Mouse (Mus musculus) liver, embryonic 16.5 days (tissue): ENCODE measurements around the gene Khdrbs1. TPM values are rescaled to one million over a fixed set of nuclear protein-coding genes. Genes with fewer than 3 reads are reported as not detected.

ENCODE experiments used
- ATAC-seq: fragments of 200-750 bp; cut with Nextera tagmentation; 2 replicates; pipeline ENCODE4 v1.8.0; 2017; ENCODE audit warnings: low read depth, mild to moderate bottlenecking, moderate number of reproducible peaks, moderate library complexity
- H3K27ac ChIP-seq: fragments of 300-500 bp; sonication (generic); 2 replicates; pipeline ENCODE4 v1.5.1; 2014; ENCODE audit warnings: mild to moderate bottlenecking, low read length
- H3K27me3 ChIP-seq: fragments of 300-500 bp; sonication (generic); 2 replicates; pipeline ENCODE4 v1.6.1; 2014; ENCODE audit warnings: low read depth, low read length, mixed read lengths; ENCODE audit not compliant: control insufficient read depth, insufficient read depth
- H3K36me3 ChIP-seq: fragments of 300-500 bp; sonication (generic); 2 replicates; pipeline ENCODE4 v1.6.1; 2014; ENCODE audit warnings: mild to moderate bottlenecking; ENCODE audit not compliant: control insufficient read depth, insufficient read depth
- H3K4me1 ChIP-seq: fragments of 300-500 bp; sonication (generic); 2 replicates; pipeline ENCODE4 v1.6.1; 2014; ENCODE audit warnings: low read depth, low read length, mixed read lengths; ENCODE audit not compliant: control insufficient read depth
- H3K4me2 ChIP-seq: fragments of 300-500 bp; sonication (generic); 2 replicates; pipeline ENCODE4 v1.6.1; 2014; ENCODE audit warnings: low read depth, low read length, mixed read lengths
- H3K4me3 ChIP-seq: fragments of 300-500 bp; sonication (generic); 2 replicates; pipeline ENCODE4 v1.5.1; 2014; ENCODE audit warnings: low read depth, mild to moderate bottlenecking, low read length
- H3K9ac ChIP-seq: fragments of 300-500 bp; sonication (generic); 2 replicates; pipeline ENCODE4 v1.6.1; 2014; ENCODE audit warnings: low read depth, low read length
- H3K9me3 ChIP-seq: fragments of 300-500 bp; sonication (generic); replicated peaks from 2 replicates; pipeline ENCODE4 v1.6.1; 2016; ENCODE audit warnings: low read length; ENCODE audit not compliant: control insufficient read depth
- WGBS: fragments of 180-500 bp; shearing (Covaris S2); extraction: QIAGEN DNeasy Blood & Tissue Kit; methylation state at CpG from one replicate; pipeline ENCODE4 v1.1.7; 2014; ENCODE audit not compliant: insufficient replicate concordance; 5-methylcytosine and 5-hydroxymethylcytosine counted together
- polyA plus RNA-seq: library from polyadenylated mRNA; unstranded; fragments of >200 nt; fragmentation: Nextera tagmentation; extraction: Ambion mirVana; gene quantifications from 2 replicates; pipeline ENCODE4 v1.2.1, GENCODE M21; 2015

Gene Khdrbs1
- polyA plus RNA-seq = 19.6 and 20.2 TPM in 2 replicates

GRCm38 (mm10) chr4:129742232-129743009 is at the start of gene Khdrbs1:
Khdrbs1 (minus strand) TSS chr4:129742303.
- no peaks in the 10 kb centered on the region for H3K9me3 ChIP-seq
- peaks cover 30% of the 10 kb centered on the region for H3K4me1 ChIP-seq
- H3K4me2 ChIP-seq = peak within 1 kb of the TSS; percentile 88
- peak; percentile 94 for ATAC-seq
- H3K9ac ChIP-seq = peak within 1 kb of the TSS; percentile 99
- H3K27me3 ChIP-seq = no peaks in the 10 kb centered on the region
- peak within 1 kb of the TSS; percentile 94 for H3K27ac ChIP-seq
- WGBS = under 1% methylated on average over 70 of the region's 76 CpGs
- H3K36me3 ChIP-seq = no peaks in the 10 kb centered on the region
- peak within 1 kb of the TSS; percentile 100 for H3K4me3 ChIP-seq

GRCm38 (mm10) chr4:129791399-129791798 is 49.3 kb upstream of the Khdrbs1 start:
- peaks cover 37% of the 10 kb centered on the region for H3K4me1 ChIP-seq
- no peak overlapping the region for H3K9ac ChIP-seq
- no peak overlapping the region for H3K4me2 ChIP-seq
- no peak for ATAC-seq
- 27% methylated on average over 1 of the region's 1 CpGs for WGBS
- no peak overlapping the region for H3K27ac ChIP-seq
- no peaks in the 10 kb centered on the region for H3K36me3 ChIP-seq
- H3K9me3 ChIP-seq = no peaks in the 10 kb centered on the region
- no peak overlapping the region for H3K4me3 ChIP-seq
- no peaks in the 10 kb centered on the region for H3K27me3 ChIP-seq

GRCm38 (mm10) chr4:129790475-129790874 is 48.4 kb upstream of the Khdrbs1 start:
- WGBS = 29% methylated on average over 3 of the region's 3 CpGs
- Histone ChIP-seq H3K27ac (no peak overlapping the region), H3K27me3 (no peaks in the 10 kb centered on the region), H3K4me2 (no peak overlapping the region), H3K9ac (no peak overlapping the region), H3K36me3 (no peaks in the 10 kb centered on the region), H3K9me3 (no peaks in the 10 kb centered on the region), H3K4me3 (no peak overlapping the region), H3K4me1 (peaks cover 30% of the 10 kb centered on the region)
- no peak for ATAC-seq

- H3K9me3 ChIP-seq = no peaks in the 10 kb centered on the region
Measured at GRCm38 (mm10) chr4:129789635-129790034, 47.5 kb upstream of the Khdrbs1 start.

GRCm38 (mm10) chr4:129788693-129789092 is 46.6 kb upstream of the Khdrbs1 start:
- no peak overlapping the region for H3K4me2 ChIP-seq
- H3K4me1 ChIP-seq = peaks cover 13% of the 10 kb centered on the region
- H3K9me3 ChIP-seq = no peaks in the 10 kb centered on the region
- ATAC-seq = no peak
- H3K36me3 ChIP-seq = no peaks in the 10 kb centered on the region
- WGBS = 42% methylated on average over 8 of the region's 8 CpGs
- H3K9ac ChIP-seq = no peak overlapping the region
- H3K27ac ChIP-seq = 0 out of 2 replicates have a peak overlapping the region, but pooled peaks have one; percentile 35
- H3K27me3 ChIP-seq = no peaks in the 10 kb centered on the region
- no peak overlapping the region for H3K4me3 ChIP-seq

More at GRCm38 (mm10) chr4:129789635-129790034, 47.5 kb upstream of the Khdrbs1 start:
- peaks cover 22% of the 10 kb centered on the region for H3K4me1 ChIP-seq
- no peaks in the 10 kb centered on the region for H3K36me3 ChIP-seq
- 62% methylated on average over 2 of the region's 2 CpGs for WGBS
- H3K27me3 ChIP-seq = no peaks in the 10 kb centered on the region
- no peak overlapping the region for H3K9ac ChIP-seq
- ATAC-seq = no peak
- H3K4me2 ChIP-seq = no peak overlapping the region
- H3K27ac ChIP-seq = no peak overlapping the region
- H3K4me3 ChIP-seq = no peak overlapping the region

- no peaks in the 10 kb centered on the region for H3K27me3 ChIP-seq
- H3K9ac ChIP-seq = no peak overlapping the region
- no peak for ATAC-seq
- H3K36me3 ChIP-seq = no peaks in the 10 kb centered on the region
- no peaks in the 10 kb centered on the region for H3K4me1 ChIP-seq
- 2% methylated on average over 4 of the region's 4 CpGs for WGBS
- no peak overlapping the region for H3K27ac ChIP-seq
- no peak overlapping the region for H3K4me2 ChIP-seq
- H3K9me3 ChIP-seq = no peaks in the 10 kb centered on the region
- no peak overlapping the region for H3K4me3 ChIP-seq
Measured at GRCm38 (mm10) chr4:129785178-129785577, 43.1 kb upstream of the Khdrbs1 start.

GRCm38 (mm10) chr4:129783506-129783905 is 41.4 kb upstream of the Khdrbs1 start:
- Histone ChIP-seq H3K27me3 (no peaks in the 10 kb centered on the region), H3K4me3 (no peak overlapping the region), H3K27ac (no peak overlapping the region), H3K36me3 (no peaks in the 10 kb centered on the region), H3K4me2 (no peak overlapping the region), H3K9ac (no peak overlapping the region), H3K4me1 (no peaks in the 10 kb centered on the region), H3K9me3 (no peaks in the 10 kb centered on the region)
- ATAC-seq = no peak
- WGBS = 62% methylated on average over 5 of the region's 5 CpGs

GRCm38 (mm10) chr4:129782857-129783331 is 40.8 kb upstream of the Khdrbs1 start:
- H3K4me2 ChIP-seq = no peak overlapping the region
- WGBS = 33% methylated on average over 3 of the region's 3 CpGs
- ATAC-seq = no peak
- H3K27ac ChIP-seq = no peak overlapping the region
- H3K9me3 ChIP-seq = no peaks in the 10 kb centered on the region
- no peaks in the 10 kb centered on the region for H3K27me3 ChIP-seq
- no peak overlapping the region for H3K9ac ChIP-seq
- H3K4me3 ChIP-seq = no peak overlapping the region
- H3K4me1 ChIP-seq = no peaks in the 10 kb centered on the region
- H3K36me3 ChIP-seq = no peaks in the 10 kb centered on the region
